Mouse (Mus musculus): ENCODE data around the gene Snx29. TPM values are rescaled to one million over a fixed set of nuclear protein-coding genes. Genes with fewer than 3 reads are reported as not detected.

Snx29 gene
- polyA plus RNA-seq, 1 experiment from 2014 or later, result 15.3 TPM

DNA sequence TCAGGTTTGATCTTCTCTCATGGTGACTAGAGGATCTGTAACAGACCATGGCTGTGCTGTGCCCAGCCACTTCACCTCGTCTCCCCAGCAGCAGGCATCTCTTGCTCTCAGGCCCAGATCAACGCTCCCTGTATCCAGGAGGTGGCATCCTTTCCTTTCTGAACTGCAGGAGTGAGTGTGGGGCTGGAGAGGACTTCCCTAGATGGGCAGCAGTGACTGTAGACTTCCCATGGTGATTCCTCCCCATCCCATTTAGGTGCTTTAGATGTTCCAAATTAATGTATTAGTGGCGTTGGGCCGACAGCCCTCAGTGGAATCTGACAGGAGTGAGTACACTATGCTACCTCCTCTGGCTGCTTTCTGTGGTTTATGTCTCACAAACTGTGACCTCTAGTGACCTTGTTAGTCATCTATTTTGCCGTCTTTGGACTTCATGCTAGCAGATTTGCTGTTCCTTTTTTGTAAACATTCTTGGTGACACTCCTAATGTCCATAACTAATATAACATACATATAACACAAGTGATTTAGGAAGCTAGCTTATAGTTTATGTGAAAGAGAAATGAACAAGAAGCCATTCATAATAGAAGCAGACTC is 132.9 kb downstream of the Snx29 start:
- ATAC-seq (ENCODE audit: low FRiP score), result no peak
- H3K27ac ChIP-seq (ENCODE audit: low read depth, low read length), result no peak overlapping the region
- H3K36me3 ChIP-seq (ENCODE audit: control insufficient read depth, insufficient read depth, low read length), result no peaks in the 10 kb centered on the region
- no peak overlapping the region for H3K4me3 ChIP-seq (ENCODE audit: low read depth, low read length)
- no peaks in the 10 kb centered on the region for H3K4me1 ChIP-seq (replicated peaks; ENCODE audit: control insufficient read depth, insufficient read depth, low read length)
- no peaks in the 10 kb centered on the region for H3K9me3 ChIP-seq (ENCODE audit: control insufficient read depth, low read length)
- no peak for DNase-seq (ENCODE audit: low spot score)
- H3K27me3 ChIP-seq (ENCODE audit: control insufficient read depth, insufficient read depth, low read length), result no peaks in the 10 kb centered on the region
- 89% methylated on average over 5 of the region's 5 CpGs for WGBS
- no peak overlapping the region for H3K9ac ChIP-seq (ENCODE audit: low read depth, low read length)
- no peak overlapping the region for H3K4me2 ChIP-seq (replicated peaks; ENCODE audit: low read depth, low read length)

DNA sequence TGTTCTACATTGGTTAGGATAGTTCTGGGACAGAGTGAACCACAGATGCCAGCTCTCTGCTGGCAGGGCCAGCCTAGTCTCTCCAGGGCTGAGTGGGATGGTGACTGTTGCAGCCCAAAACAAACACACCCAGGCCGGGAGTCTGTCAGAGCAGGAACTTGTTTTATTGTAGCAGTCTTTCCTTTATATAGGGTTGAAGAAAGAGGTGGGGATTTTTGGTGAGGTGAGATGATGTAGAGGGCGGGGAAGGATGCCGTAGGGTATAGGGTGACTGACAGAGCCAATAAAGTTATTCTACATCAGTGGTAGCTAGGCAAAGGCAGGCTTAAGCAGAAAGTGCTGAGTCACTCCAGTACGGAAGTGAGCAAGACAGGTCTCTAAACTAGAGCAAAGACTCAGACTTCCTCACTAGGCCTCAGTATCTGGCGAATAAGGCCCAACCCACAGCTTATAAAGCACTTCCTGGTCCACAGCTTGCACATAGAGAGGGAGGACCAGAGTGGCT is 133.5 kb downstream of the Snx29 start:
- Histone ChIP-seq H3K9me3 (ENCODE audit: control insufficient read depth, low read length) (no peaks in the 10 kb centered on the region), H3K4me3 (ENCODE audit: low read depth, low read length) (no peak overlapping the region), H3K27ac (ENCODE audit: low read depth, low read length) (no peak overlapping the region), H3K4me1 (replicated peaks; ENCODE audit: control insufficient read depth, insufficient read depth, low read length) (no peaks in the 10 kb centered on the region), H3K36me3 (ENCODE audit: control insufficient read depth, insufficient read depth, low read length) (no peaks in the 10 kb centered on the region), H3K4me2 (replicated peaks; ENCODE audit: low read depth, low read length) (no peak overlapping the region), H3K27me3 (ENCODE audit: control insufficient read depth, insufficient read depth, low read length) (no peaks in the 10 kb centered on the region), H3K9ac (ENCODE audit: low read depth, low read length) (no peak overlapping the region)
- DNase-seq (ENCODE audit: low spot score), result no peak
- no peak for ATAC-seq (ENCODE audit: low FRiP score)
- 86% methylated on average over 5 of the region's 5 CpGs for WGBS

DNA sequence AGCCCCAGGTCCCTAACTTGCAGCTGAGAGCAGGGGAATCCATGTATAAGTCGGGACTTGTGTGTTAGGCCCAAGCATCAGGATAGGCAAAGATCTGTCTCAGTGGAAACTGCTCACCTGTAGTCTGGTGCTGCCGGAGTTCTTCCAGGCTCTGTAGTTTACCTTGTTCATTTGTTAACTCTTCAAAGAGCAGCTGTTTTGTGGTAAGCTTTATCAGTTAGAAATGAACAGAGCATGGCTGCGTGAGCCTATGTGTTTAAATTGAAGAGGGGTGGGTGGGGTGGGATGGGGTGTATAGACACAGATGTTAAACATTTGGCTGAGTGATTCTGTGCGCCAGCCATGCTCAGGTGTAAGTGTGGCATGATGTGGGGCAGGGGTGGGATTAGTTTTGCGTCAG is 134.4 kb downstream of the Snx29 start:
- H3K4me3 ChIP-seq (ENCODE audit: low read depth, low read length), result no peak overlapping the region
- no peaks in the 10 kb centered on the region for H3K36me3 ChIP-seq (ENCODE audit: control insufficient read depth, insufficient read depth, low read length)
- no peak overlapping the region for H3K4me2 ChIP-seq (replicated peaks; ENCODE audit: low read depth, low read length)
- DNase-seq (ENCODE audit: low spot score) (no peak), ATAC-seq (ENCODE audit: low FRiP score) (no peak)
- H3K9ac ChIP-seq (ENCODE audit: low read depth, low read length), result no peak overlapping the region
- H3K9me3 ChIP-seq (ENCODE audit: control insufficient read depth, low read length), result no peaks in the 10 kb centered on the region
- H3K27ac ChIP-seq (ENCODE audit: low read depth, low read length), result no peak overlapping the region
- no peaks in the 10 kb centered on the region for H3K27me3 ChIP-seq (ENCODE audit: control insufficient read depth, insufficient read depth, low read length)
- 92% methylated on average over 5 of the region's 5 CpGs for WGBS
- H3K4me1 ChIP-seq (replicated peaks; ENCODE audit: control insufficient read depth, insufficient read depth, low read length), result no peaks in the 10 kb centered on the region

DNA sequence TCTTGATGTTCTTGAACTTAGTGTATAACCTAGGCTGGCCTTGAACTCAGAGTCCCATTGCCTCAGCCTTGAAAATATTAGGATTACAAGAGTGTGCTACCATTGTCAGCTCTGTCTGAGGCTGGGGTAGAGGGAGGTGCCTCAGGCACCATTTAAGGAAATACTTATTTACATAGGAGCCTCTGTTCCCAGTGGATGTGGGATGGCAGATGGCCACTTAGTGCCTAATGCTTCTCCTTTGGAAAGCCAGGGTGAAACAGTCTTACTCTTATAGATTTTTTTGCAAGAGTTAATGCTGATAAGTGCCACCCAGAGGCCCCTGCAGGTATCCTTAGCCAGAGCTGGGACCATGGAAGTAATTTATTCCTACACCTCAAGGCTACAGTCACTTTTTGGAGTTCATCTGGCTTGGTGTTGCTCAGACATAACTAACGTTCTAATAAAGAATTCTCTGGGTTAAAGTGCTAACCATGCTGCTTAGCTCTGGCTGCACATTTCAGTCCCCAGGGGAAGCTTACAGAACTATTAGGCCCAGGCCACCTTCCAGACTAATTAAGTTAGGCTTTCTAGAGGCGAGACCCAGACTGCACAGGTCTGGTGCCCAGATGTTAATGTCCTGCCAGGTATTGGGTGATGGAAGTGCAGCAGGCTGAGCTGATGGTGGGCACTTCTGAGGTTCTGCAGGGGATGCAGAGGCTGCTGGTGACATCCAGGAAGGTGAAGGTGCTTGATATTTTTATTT is 135.1 kb downstream of the Snx29 start:
- ATAC-seq (ENCODE audit: low FRiP score) (no peak), DNase-seq (ENCODE audit: low spot score) (no peak)
- no peaks in the 10 kb centered on the region for H3K9me3 ChIP-seq (ENCODE audit: control insufficient read depth, low read length)
- no peaks in the 10 kb centered on the region for H3K27me3 ChIP-seq (ENCODE audit: control insufficient read depth, insufficient read depth, low read length)
- H3K4me1 ChIP-seq (replicated peaks; ENCODE audit: control insufficient read depth, insufficient read depth, low read length), result no peaks in the 10 kb centered on the region
- H3K9ac ChIP-seq (ENCODE audit: low read depth, low read length), result no peak overlapping the region
- no peaks in the 10 kb centered on the region for H3K36me3 ChIP-seq (ENCODE audit: control insufficient read depth, insufficient read depth, low read length)
- 48% methylated on average over 2 of the region's 2 CpGs for WGBS
- H3K4me3 ChIP-seq (ENCODE audit: low read depth, low read length), result no peak overlapping the region
- no peak overlapping the region for H3K27ac ChIP-seq (ENCODE audit: low read depth, low read length)
- no peak overlapping the region for H3K4me2 ChIP-seq (replicated peaks; ENCODE audit: low read depth, low read length)

DNA sequence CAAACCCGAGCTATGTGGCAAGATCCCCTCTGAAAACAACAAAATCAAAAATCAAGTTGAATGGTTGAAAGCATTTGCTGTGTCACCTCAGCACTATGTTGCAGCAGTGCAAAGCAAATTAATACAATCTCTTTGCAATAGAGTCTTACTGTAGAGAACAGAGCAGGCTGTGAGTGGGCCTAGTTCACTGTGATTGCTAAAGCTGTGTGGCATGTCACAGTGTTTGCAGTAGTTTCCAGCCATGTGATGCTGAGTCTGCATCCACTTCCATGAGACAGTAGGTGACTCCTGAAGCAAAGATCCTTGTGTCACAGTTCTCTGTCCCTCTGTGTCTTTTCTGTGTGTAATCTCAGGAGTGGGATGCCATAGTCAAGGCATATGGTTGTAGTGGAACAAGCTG is 137.5 kb downstream of the Snx29 start:
- no peaks in the 10 kb centered on the region for H3K27me3 ChIP-seq (ENCODE audit: control insufficient read depth, insufficient read depth, low read length)
- no peak overlapping the region for H3K27ac ChIP-seq (ENCODE audit: low read depth, low read length)
- H3K4me1 ChIP-seq (replicated peaks; ENCODE audit: control insufficient read depth, insufficient read depth, low read length), result no peaks in the 10 kb centered on the region
- DNase-seq (ENCODE audit: low spot score) (no peak), ATAC-seq (ENCODE audit: low FRiP score) (no peak)
- 93% methylated on average over 1 of the region's 1 CpGs for WGBS
- H3K4me3 ChIP-seq (ENCODE audit: low read depth, low read length), result no peak overlapping the region
- no peaks in the 10 kb centered on the region for H3K36me3 ChIP-seq (ENCODE audit: control insufficient read depth, insufficient read depth, low read length)
- no peak overlapping the region for H3K9ac ChIP-seq (ENCODE audit: low read depth, low read length)
- no peak overlapping the region for H3K4me2 ChIP-seq (replicated peaks; ENCODE audit: low read depth, low read length)
- H3K9me3 ChIP-seq (ENCODE audit: control insufficient read depth, low read length), result no peaks in the 10 kb centered on the region

DNA sequence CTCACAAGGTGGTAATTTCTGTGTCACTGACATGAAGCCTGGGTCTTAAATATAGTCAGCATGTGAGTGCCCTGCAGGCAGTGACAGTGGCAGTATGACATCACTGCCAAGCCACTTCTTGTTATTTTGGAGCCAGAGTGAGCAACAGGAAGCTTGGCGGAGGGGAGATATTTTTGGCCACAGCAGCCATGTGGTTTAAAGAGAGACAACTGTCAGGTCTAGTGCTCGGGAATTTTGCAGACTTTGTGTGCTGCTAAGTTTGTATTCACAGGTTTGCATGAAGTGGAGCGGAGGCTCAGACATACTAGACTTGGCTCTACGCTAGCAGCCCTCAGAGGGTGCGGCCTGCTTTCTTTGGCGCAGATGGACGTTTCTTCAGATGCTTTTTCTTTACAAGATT is 138.9 kb downstream of the Snx29 start:
- Histone ChIP-seq H3K36me3 (ENCODE audit: control insufficient read depth, insufficient read depth, low read length) (no peaks in the 10 kb centered on the region), H3K4me2 (replicated peaks; ENCODE audit: low read depth, low read length) (no peak overlapping the region), H3K27me3 (ENCODE audit: control insufficient read depth, insufficient read depth, low read length) (no peaks in the 10 kb centered on the region), H3K9ac (ENCODE audit: low read depth, low read length) (no peak overlapping the region), H3K27ac (ENCODE audit: low read depth, low read length) (no peak overlapping the region), H3K9me3 (ENCODE audit: control insufficient read depth, low read length) (no peaks in the 10 kb centered on the region), H3K4me3 (ENCODE audit: low read depth, low read length) (no peak overlapping the region), H3K4me1 (replicated peaks; ENCODE audit: control insufficient read depth, insufficient read depth, low read length) (no peaks in the 10 kb centered on the region)
- ATAC-seq (ENCODE audit: low FRiP score) (no peak), DNase-seq (ENCODE audit: low spot score) (no peak)
- 78% methylated on average over 7 of the region's 7 CpGs for WGBS

DNA sequence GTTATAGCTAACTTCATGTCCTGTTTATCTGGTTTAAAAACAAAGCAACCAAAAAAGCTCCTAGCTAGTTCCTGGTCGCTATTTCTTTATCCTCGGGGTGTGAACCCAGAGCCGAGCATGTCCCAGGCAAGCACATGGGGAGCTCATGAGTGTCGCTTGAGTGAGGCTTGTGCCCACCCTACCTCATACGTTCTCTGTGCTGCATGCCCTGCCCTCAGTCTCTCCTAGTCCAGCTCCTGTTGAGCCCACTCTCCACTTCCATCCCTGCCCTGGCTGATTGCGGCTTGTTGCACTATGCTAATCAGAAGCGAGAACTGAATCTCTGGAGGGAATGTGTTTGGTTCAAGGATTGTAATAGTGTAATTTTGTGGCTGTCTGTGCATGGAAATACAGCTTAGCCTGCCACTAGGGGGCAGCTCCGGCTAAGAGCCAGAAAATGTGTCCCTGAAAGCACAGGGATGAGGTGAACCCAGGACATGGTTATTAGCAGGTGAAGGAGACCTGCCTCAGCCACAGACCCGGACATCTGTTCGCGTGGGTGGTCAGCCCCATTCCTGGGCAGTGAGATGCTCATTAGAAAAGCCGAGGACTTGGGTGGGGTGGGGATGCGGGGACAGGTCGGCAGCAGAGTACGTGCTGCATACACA is 145.9 kb downstream of the Snx29 start:
- DNase-seq (ENCODE audit: low spot score), result peak; percentile 73
- WGBS, result 67% methylated on average over 15 of the region's 15 CpGs
- peak; percentile 17; the same call in 1 of the 2 replicates for ATAC-seq (ENCODE audit: low FRiP score)

DNA sequence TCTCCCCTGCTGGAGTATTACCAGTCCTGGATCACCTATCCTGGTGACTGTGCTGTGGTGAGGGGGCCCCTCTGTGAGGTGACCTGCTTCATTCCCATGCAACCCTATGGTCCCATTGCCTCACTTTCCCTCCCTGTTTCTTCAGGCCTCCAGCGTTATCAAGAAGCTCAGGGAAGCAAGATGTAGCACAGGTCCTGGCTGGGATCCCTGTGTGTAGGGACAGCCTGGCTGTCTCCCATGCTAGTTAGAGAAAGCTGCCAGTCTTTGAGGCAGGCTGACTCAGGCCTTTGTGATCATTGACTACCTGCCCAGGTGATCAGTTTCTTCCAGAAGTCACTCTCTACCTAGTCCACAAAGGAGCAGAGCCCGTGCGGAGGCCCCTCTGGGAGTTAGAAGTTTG is 146.8 kb downstream of the Snx29 start:
- 91% methylated on average over 3 of the region's 3 CpGs for WGBS
- Histone ChIP-seq H3K36me3 (ENCODE audit: control insufficient read depth, insufficient read depth, low read length) (no peaks in the 10 kb centered on the region), H3K27ac (ENCODE audit: low read depth, low read length) (no peak overlapping the region), H3K4me3 (ENCODE audit: low read depth, low read length) (no peak overlapping the region), H3K27me3 (ENCODE audit: control insufficient read depth, insufficient read depth, low read length) (no peaks in the 10 kb centered on the region), H3K4me1 (replicated peaks; ENCODE audit: control insufficient read depth, insufficient read depth, low read length) (no peaks in the 10 kb centered on the region), H3K9me3 (ENCODE audit: control insufficient read depth, low read length) (no peaks in the 10 kb centered on the region), H3K4me2 (replicated peaks; ENCODE audit: low read depth, low read length) (no peak overlapping the region), H3K9ac (ENCODE audit: low read depth, low read length) (no peak overlapping the region)
- DNase-seq (ENCODE audit: low spot score) (no peak), ATAC-seq (ENCODE audit: low FRiP score) (no peak)

More for the DNA sequence above, 145.9 kb downstream of the Snx29 start:
- no peak overlapping the region for H3K9ac ChIP-seq (ENCODE audit: low read depth, low read length)
- H3K4me1 ChIP-seq (replicated peaks; ENCODE audit: control insufficient read depth, insufficient read depth, low read length), result no peaks in the 10 kb centered on the region
- no peak overlapping the region for H3K4me3 ChIP-seq (ENCODE audit: low read depth, low read length)
- H3K27ac ChIP-seq (ENCODE audit: low read depth, low read length), result no peak overlapping the region
- no peaks in the 10 kb centered on the region for H3K9me3 ChIP-seq (ENCODE audit: control insufficient read depth, low read length)
- no peaks in the 10 kb centered on the region for H3K27me3 ChIP-seq (ENCODE audit: control insufficient read depth, insufficient read depth, low read length)
- H3K4me2 ChIP-seq (replicated peaks; ENCODE audit: low read depth, low read length), result no peak overlapping the region
- no peaks in the 10 kb centered on the region for H3K36me3 ChIP-seq (ENCODE audit: control insufficient read depth, insufficient read depth, low read length)

Data from hindbrain, embryonic 11.5 days (tissue).